Mouse (Mus musculus) kidney, embryonic 16.5 days (tissue): ENCODE data around the gene Trp73. TPM values are rescaled to one million over a fixed set of nuclear protein-coding genes. Genes with fewer than 3 reads are reported as not detected.

ENCODE experiments used
- ATAC-seq: fragments of 200-750 bp; cut with Nextera tagmentation; 2 replicates; pipeline ENCODE4 v1.8.0; 2017; ENCODE audit warnings: moderate TSS enrichment; ENCODE audit not compliant: low FRiP score, low TSS enrichment
- H3K27ac ChIP-seq: fragments of 300-500 bp; sonication (generic); 2 replicates; pipeline ENCODE4 v1.5.1; 2014; ENCODE audit warnings: low read length
- H3K27me3 ChIP-seq: fragments of 300-500 bp; sonication (generic); 2 replicates; pipeline ENCODE4 v1.6.1; 2014; ENCODE audit warnings: low read length, control low read depth, mixed read lengths; ENCODE audit not compliant: insufficient read depth
- H3K36me3 ChIP-seq: fragments of 300-500 bp; sonication (generic); 2 replicates; pipeline ENCODE4 v1.6.1; 2014; ENCODE audit warnings: low read length, control low read depth, mixed read lengths; ENCODE audit not compliant: insufficient read depth
- H3K4me1 ChIP-seq: fragments of 300-500 bp; sonication (generic); 2 replicates; pipeline ENCODE4 v1.6.1; 2014; ENCODE audit warnings: low read length, control low read depth, mixed read lengths; ENCODE audit not compliant: insufficient read depth
- H3K4me2 ChIP-seq: fragments of 300-500 bp; sonication (generic); replicated peaks from 2 replicates; pipeline ENCODE4 v1.6.1; 2014; ENCODE audit warnings: low read depth, low read length
- H3K4me3 ChIP-seq: fragments of 300-500 bp; sonication (generic); 2 replicates; pipeline ENCODE4 v1.5.1; 2014; ENCODE audit warnings: mild to moderate bottlenecking, low read length
- H3K9ac ChIP-seq: fragments of 300-500 bp; sonication (generic); replicated peaks from 2 replicates; pipeline ENCODE4 v1.6.1; 2014; ENCODE audit warnings: low read length
- H3K9me3 ChIP-seq: fragments of 300-500 bp; sonication (generic); 2 replicates; pipeline ENCODE4 v1.6.1; 2016; ENCODE audit warnings: low read length, control low read depth
- WGBS: fragments of 180-500 bp; shearing (Covaris S2); extraction: QIAGEN DNeasy Blood & Tissue Kit; methylation state at CpG from one replicate; pipeline ENCODE4 v1.1.7; 2014; 5-methylcytosine and 5-hydroxymethylcytosine counted together
- polyA plus RNA-seq: library from polyadenylated mRNA; unstranded; fragments of >200 nt; fragmentation: Nextera tagmentation; extraction: Ambion mirVana; gene quantifications from 2 replicates; pipeline ENCODE4 v1.2.1, GENCODE M21; 2015

Gene Trp73
- polyA plus RNA-seq, 1 experiment from 2014 or later, result 0.31 TPM

DNA sequence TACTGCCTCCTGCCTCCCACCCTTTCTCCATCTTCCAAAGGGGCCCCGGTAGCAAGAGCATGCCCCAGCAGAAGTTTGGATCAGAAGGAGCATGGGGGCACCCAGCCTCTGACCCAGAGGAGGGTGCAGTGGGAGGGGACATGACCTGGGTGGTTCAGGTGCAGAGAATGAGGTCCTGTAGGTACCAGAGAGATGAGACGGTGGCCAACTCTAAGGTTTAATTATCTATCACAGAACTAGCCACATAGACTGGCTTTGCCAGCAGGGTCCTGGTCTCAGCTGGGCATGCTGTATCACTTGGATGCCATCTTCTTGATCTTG lies 113.6 kb downstream of the Trp73 start:
- H3K27me3 ChIP-seq, result no peaks in the 10 kb centered on the region

DNA sequence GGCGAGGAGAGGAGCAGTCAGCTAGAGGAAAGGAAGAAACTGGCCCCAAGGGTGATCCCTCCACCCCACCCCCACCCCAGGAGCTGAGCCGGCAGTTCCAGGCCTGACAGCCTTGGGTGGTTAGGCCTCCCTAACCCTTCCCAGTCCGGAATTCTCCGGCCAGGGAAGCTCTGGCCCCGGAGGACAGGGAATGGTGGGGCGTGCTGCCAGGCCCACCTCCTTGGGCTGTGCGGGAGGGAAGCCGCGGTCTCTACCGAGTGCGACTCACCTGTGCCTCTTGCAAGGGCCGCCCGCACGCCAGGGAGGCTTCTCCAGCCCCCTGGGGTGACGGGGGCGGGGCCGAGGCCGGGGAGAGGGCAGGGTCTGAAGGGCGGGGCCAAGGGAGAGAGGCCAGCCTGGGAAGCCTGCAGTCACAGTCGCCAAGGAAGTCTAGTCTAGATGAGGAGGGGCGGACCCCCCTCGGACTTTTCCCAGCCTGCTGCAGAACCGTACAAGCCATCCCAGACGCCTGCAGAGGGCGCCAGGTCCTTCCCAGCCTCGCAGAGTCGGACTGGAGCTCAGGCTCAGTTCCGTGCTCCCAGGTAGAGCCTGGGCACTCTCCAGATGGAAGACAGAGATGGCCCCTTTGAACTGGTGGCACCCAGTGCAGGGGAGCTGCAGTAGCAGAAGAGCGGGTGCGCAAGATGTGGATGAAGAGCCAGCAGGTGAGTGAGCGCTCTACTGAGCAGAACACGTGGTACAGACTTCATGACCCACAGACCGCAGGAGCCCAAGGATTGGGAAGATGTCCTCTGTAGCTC lies 114.2 kb downstream of the Trp73 start, which contains the start of gene Smim1:
Gene Smim1, minus strand, starts transcription at position 590 of the 800 bp plus-strand sequence.
- no peaks in the 10 kb centered on the region for H3K9me3 ChIP-seq

More for the DNA sequence above, 113.6 kb downstream of the Trp73 start:
- peak overlapping the region; percentile 70 for H3K4me2 ChIP-seq
- H3K4me3 ChIP-seq, result peak overlapping the region; percentile 63
- peak overlapping the region; percentile 73 for H3K9ac ChIP-seq
- peaks cover 5% of the 10 kb centered on the region; the same call in 1 of the 2 replicates for H3K36me3 ChIP-seq
- peak overlapping the region; percentile 80 for H3K27ac ChIP-seq
- H3K9me3 ChIP-seq, result no peaks in the 10 kb centered on the region
- WGBS, result 30% methylated on average over 2 of the region's 2 CpGs
- no peak for ATAC-seq
- H3K4me1 ChIP-seq, result peaks cover 49% of the 10 kb centered on the region

DNA sequence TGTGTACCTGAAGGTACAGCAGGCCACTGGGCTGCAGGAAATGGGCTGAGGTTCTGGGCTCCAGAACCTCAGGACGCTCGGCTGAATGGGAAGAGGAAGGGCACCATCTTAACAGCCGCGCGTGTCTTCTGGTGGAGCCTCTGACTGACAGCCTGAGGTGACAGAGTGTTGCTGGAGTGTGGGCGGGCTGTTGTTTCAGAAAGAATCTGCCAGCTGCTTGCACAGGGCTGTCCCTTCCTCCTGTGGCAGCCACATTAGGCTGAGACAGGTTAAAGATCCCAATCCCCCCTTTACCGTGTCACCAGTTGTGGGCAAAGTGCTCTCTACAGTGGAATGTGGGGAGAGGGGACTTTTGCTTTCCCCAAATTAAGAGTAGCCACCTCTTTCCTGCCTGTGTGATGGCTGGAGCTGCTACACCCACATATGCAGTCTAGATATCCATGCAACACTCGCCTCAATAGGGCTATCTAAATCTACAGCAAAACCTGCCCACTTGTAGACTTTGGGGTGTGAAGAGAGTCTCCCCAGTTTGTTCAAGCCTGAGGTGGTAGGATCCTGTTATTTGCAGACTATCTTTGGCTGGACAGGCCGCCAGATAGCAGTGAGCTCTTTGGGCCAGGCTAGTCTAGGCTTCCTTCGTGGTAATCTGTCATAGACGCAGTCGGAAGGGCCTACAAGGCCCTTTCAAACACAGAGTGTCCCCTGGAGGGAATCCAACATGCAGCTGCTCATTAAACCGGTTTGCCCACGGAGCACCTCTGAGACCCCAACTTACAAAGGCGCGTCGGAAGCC lies 115.1 kb downstream of the Trp73 start:
- peaks cover 49% of the 10 kb centered on the region for H3K4me1 ChIP-seq
- WGBS, result 37% methylated on average over 17 of the region's 17 CpGs
- peak overlapping the region; percentile 73 for H3K9ac ChIP-seq

More for the DNA sequence above, 114.2 kb downstream of the Trp73 start, which contains the start of gene Smim1:
- no peaks in the 10 kb centered on the region for H3K27me3 ChIP-seq
- H3K4me1 ChIP-seq, result peaks cover 49% of the 10 kb centered on the region
- peak; percentile 81 for ATAC-seq
- peaks cover 10% of the 10 kb centered on the region for H3K36me3 ChIP-seq
- H3K4me3 ChIP-seq, result peak within 1 kb of the TSS; percentile 63
- WGBS, result 1% methylated on average over 32 of the region's 33 CpGs
- peak within 1 kb of the TSS; percentile 70 for H3K4me2 ChIP-seq
- peak within 1 kb of the TSS; percentile 80 for H3K27ac ChIP-seq
- peak within 1 kb of the TSS; percentile 73 for H3K9ac ChIP-seq

DNA sequence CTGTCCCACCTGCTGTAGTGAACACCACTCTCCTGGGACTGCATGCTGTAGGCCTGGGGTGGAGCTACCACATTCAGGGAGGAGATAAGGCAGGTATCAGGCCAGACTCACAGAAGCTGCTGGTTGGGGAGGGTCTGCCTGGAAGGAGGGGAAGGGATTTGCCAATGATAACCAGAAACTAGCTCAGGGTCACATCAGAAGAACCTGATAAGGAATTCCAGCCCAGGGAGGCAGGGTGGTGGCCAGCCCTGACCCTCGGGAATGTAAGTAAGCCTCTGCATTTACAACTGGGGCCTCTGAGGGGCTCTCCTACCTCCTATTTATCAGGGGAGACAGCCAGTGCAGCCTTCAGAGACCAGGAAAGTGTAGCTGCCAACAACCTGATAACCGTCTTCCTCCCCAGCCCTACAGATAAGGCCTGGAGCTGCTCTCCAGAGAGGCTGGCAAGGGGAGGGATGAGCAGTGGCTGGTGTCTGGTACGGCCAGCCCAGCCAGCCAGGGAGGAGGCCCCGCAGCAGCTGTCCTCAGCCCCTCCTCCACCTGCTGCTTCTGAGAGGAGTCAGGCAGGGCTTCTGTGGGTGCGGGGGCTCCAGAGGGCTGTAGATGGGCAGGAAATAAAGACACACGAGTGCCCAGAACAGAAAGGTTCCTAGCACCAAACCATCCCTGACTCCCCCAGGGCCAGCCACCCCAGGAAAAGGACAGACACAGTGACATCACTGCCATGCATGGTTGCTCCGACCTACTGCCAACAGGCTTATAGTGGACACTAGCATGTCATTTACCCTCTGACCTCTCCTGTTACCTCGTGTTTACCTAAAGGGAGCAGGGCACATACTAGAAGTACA lies 116.0 kb downstream of the Trp73 start:
- no peak for ATAC-seq
- no peaks in the 10 kb centered on the region for H3K27me3 ChIP-seq
- peak overlapping the region; percentile 89; the same call in 1 of the 2 replicates for H3K27ac ChIP-seq
- H3K9ac ChIP-seq, result no peak overlapping the region
- H3K4me2 ChIP-seq, result peak overlapping the region; percentile 70
- peaks cover 49% of the 10 kb centered on the region for H3K4me1 ChIP-seq
- no peaks in the 10 kb centered on the region for H3K9me3 ChIP-seq
- H3K36me3 ChIP-seq, result peaks cover 29% of the 10 kb centered on the region
- no peak overlapping the region for H3K4me3 ChIP-seq
- WGBS, result 11% methylated on average over 8 of the region's 8 CpGs

More for the DNA sequence above, 115.1 kb downstream of the Trp73 start:
- H3K9me3 ChIP-seq, result no peaks in the 10 kb centered on the region
- peaks cover 19% of the 10 kb centered on the region for H3K36me3 ChIP-seq
- H3K4me2 ChIP-seq, result peak overlapping the region; percentile 70
- H3K27me3 ChIP-seq, result no peaks in the 10 kb centered on the region
- no peak for ATAC-seq
- peak overlapping the region; percentile 63 for H3K4me3 ChIP-seq
- H3K27ac ChIP-seq, result peak overlapping the region; percentile 80

DNA sequence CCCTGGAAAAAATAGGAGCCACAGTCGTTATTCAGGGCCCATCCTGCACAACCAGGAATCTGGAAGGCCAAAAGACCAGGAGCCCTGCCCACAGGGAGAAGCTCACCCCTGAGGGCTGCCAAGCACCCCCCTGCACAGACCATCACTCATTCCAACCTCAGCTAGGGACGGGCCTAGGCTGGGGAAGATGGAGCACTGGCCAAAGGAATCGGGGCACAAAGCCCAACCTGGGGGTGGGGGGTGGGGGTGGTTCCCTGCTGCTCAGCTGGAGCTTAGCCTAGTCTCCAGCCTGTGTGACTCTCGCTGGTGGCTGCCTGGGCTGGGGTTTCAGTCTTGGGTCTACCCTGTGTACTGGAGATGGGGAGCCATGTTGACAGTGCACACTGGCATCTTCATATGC lies 117.2 kb downstream of the Trp73 start:
- ATAC-seq, result 0 out of 2 replicates have a peak, but pooled peaks have one; percentile 7
- Histone ChIP-seq H3K36me3 (peaks cover 40% of the 10 kb centered on the region), H3K9me3 (no peaks in the 10 kb centered on the region), H3K4me3 (no peak overlapping the region), H3K27ac (peak overlapping the region; percentile 89), H3K27me3 (no peaks in the 10 kb centered on the region), H3K9ac (peak overlapping the region; percentile 29), H3K4me1 (peaks cover 49% of the 10 kb centered on the region), H3K4me2 (0 out of 2 replicates have a peak overlapping the region, but pooled peaks have one; percentile 14)
- WGBS, result 29% methylated on average over 4 of the region's 4 CpGs

DNA sequence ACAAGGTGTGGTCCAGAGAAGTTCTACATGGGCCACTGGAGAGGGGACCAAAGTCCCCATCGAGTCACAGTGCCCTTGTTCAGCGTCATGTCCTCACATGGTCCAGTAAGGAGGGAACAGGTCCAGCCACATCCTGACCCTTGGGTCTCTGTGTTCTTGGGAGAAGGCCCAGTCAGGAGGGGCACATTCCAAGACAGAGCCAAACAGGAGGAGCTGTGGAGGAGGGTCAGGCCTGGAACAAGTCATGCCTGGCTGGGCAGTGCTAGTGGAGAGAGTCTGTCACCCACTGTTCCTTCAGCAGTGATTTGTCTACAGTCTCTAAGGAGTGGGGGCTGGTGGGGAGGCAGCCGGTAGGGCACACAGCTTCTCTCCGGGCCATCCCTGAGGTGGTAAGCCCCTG lies 117.6 kb downstream of the Trp73 start:
- WGBS, result 34% methylated on average over 4 of the region's 4 CpGs
- Histone ChIP-seq H3K4me3 (no peak overlapping the region), H3K27me3 (no peaks in the 10 kb centered on the region), H3K36me3 (peaks cover 42% of the 10 kb centered on the region), H3K9ac (peak overlapping the region; percentile 29), H3K27ac (peak overlapping the region; percentile 89), H3K4me2 (0 out of 2 replicates have a peak overlapping the region, but pooled peaks have one; percentile 14), H3K9me3 (no peaks in the 10 kb centered on the region), H3K4me1 (peaks cover 49% of the 10 kb centered on the region)
- ATAC-seq, result peak; percentile 80

DNA sequence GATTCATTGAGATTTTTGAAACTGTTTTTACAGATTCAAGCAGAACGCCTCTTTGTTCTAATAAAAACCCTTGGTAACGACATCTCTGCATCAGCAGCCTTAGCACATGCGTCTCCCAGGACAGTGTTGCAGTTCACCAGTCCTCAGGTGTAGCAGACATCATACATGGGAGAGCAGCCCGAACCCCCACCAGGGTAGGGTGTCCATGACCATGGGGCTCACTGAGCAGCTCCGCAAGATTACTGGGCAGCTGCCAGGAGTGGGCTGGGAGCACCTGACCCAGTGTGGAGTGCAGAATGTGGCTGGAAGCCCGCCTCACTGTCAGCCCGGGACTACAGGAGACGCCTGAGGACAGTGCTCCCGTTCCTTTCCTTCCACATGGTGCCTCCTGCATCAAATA lies 118.6 kb downstream of the Trp73 start:
- no peaks in the 10 kb centered on the region for H3K9me3 ChIP-seq
- ATAC-seq, result no peak
- 88% methylated on average over 9 of the region's 9 CpGs for WGBS
- no peak overlapping the region for H3K4me2 ChIP-seq
- peaks cover 46% of the 10 kb centered on the region for H3K4me1 ChIP-seq
- peak overlapping the region; percentile 89 for H3K27ac ChIP-seq
- H3K36me3 ChIP-seq, result peaks cover 52% of the 10 kb centered on the region
- H3K27me3 ChIP-seq, result no peaks in the 10 kb centered on the region
- no peak overlapping the region for H3K9ac ChIP-seq
- no peak overlapping the region for H3K4me3 ChIP-seq

DNA sequence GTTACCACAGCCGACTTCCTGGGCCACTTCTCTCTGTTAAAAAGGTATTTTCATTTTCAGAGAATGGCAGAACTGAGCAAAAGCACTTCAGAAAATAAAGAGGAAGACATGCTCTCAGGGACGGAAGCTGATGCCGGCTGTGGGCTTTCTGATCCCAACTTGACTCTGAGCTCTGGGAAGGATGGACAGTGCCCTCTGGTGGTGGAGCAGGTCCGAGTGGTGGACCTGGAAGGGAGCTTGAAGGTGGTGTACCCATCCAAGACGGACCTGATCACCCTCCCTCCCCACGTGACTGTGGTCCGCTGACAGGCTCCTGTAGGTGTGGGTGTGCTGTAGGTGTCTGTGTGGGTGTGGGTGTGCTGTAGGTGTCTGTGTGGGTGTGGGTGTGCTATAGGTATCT lies 120.4 kb downstream of the Trp73 start:
- Histone ChIP-seq H3K36me3 (peaks cover 67% of the 10 kb centered on the region), H3K4me3 (no peak overlapping the region), H3K9ac (no peak overlapping the region), H3K9me3 (no peaks in the 10 kb centered on the region), H3K27me3 (no peaks in the 10 kb centered on the region), H3K4me2 (no peak overlapping the region), H3K27ac (no peak overlapping the region), H3K4me1 (peaks cover 29% of the 10 kb centered on the region)
- WGBS, result 68% methylated on average over 7 of the region's 7 CpGs
- no peak for ATAC-seq

DNA sequence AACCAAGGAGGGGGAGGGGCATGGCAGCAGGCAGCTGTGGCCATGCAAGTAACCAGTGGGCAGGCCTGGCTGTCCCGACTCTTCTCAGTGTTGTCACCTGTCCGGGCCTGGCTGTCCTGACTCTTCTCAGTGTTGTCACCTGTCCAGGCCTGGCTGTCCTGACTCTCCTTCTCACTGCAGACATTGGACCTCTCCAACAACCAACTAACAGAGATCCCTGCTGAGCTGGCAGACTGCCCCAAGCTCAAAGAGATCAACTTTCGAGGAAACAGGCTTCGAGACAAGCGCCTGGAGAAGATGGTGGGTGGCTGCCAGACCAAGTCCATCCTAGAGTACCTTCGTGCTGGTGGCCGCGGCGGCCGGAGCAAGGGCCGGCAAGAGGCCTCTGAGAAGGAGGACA lies 124.5 kb downstream of the Trp73 start:
- no peak overlapping the region for H3K9ac ChIP-seq
- no peak for ATAC-seq
- no peak overlapping the region for H3K27ac ChIP-seq
- peaks cover 53% of the 10 kb centered on the region for H3K36me3 ChIP-seq
- H3K4me3 ChIP-seq, result no peak overlapping the region
- H3K4me2 ChIP-seq, result no peak overlapping the region
- no peaks in the 10 kb centered on the region for H3K9me3 ChIP-seq
- WGBS, result 90% methylated on average over 11 of the region's 11 CpGs
- H3K27me3 ChIP-seq, result no peaks in the 10 kb centered on the region
- peaks cover 15% of the 10 kb centered on the region for H3K4me1 ChIP-seq
